Mouse (Mus musculus) kidney, adult 2 months (tissue): ENCODE measurements around the gene 4930539E08Rik.

Source experiments
- CTCF ChIP-seq: fragments of 200-500 bp; conservative IDR thresholded peaks from 2 replicates; pipeline ENCODE4 v1.5.1; 2011; ENCODE audit warnings: low read depth, mild to moderate bottlenecking, control low read depth, low read length, moderate library complexity, mixed read lengths; ENCODE audit not compliant: insufficient read depth, insufficient read length
- POLR2A ChIP-seq: fragments of 200-500 bp; IDR thresholded peaks from one replicate; pipeline ENCODE4 v1.6.1; 2011; ENCODE audit warnings: low read depth, low read length, control low read depth

DNA sequence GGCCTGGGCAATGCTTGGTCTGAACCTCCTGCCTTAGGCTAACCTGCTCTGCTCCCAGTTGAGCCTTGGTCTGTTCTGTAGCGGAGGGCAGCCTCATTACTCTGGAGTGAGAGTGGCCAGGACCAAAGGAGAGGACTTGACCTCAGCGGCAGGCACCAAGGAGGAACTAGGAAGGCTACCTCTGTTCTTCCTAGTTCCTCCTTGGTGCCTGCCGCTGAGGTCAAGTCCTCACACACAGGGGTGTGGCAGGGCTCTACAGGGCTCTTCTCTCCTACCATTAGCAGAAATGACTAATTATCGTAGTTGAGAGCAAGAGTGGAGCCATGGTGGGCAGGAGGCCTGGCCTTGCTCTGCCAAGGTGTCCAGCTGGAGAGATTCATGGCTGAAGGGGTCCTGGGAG lies 47.7 kb downstream of the 4930539E08Rik start:
- TF ChIP-seq CTCF (no peak), POLR2A (no peak)
